Mouse (Mus musculus) heart, embryonic 10.5 days (tissue): ENCODE data around the gene Cul7. TPM values are rescaled to one million over a fixed set of nuclear protein-coding genes. Genes with fewer than 3 reads are reported as not detected.

Experiments used
- DNase-seq: peaks from one replicate; pipeline ENCODE4 v3.0.0-alpha.2; 2017; ENCODE audit warnings: low spot score
- H3K27ac ChIP-seq: fragments of 300-500 bp; sonication (generic); 2 replicates; pipeline ENCODE4 v1.5.1; 2016; ENCODE audit warnings: mild to moderate bottlenecking
- H3K27me3 ChIP-seq: fragments of 300-500 bp; sonication (generic); 2 replicates; pipeline ENCODE4 v1.6.1; 2016; ENCODE audit warnings: mild to moderate bottlenecking; ENCODE audit not compliant: poor library complexity, insufficient read depth, severe bottlenecking
- H3K36me3 ChIP-seq: fragments of 300-500 bp; sonication (generic); 2 replicates; pipeline ENCODE4 v1.6.1; 2016; ENCODE audit warnings: mild to moderate bottlenecking, moderate library complexity
- H3K4me1 ChIP-seq: fragments of 300-500 bp; sonication (generic); 2 replicates; pipeline ENCODE4 v1.6.1; 2016; ENCODE audit warnings: mild to moderate bottlenecking
- H3K4me3 ChIP-seq: fragments of 300-500 bp; sonication (generic); 2 replicates; pipeline ENCODE4 v1.5.1; 2016; ENCODE audit warnings: mild to moderate bottlenecking, moderate library complexity
- H3K9me3 ChIP-seq: fragments of 300-500 bp; sonication (generic); 2 replicates; pipeline ENCODE4 v1.6.1; 2016; ENCODE audit warnings: mild to moderate bottlenecking, moderate library complexity
- WGBS: fragments of 180-500 bp; shearing (Covaris S2); methylation state at CpG from one replicate; pipeline ENCODE4 v1.1.7; 2016; 5-methylcytosine and 5-hydroxymethylcytosine counted together
- polyA plus RNA-seq: library from polyadenylated mRNA; unstranded; fragments of >200 nt; fragmentation: Nextera tagmentation; extraction: Ambion mirVana; gene quantifications from 2 replicates; pipeline ENCODE4 v1.2.1, GENCODE M21; 2016

Cul7 gene
- polyA plus RNA-seq, 1 experiment from 2014 or later = 44.8 TPM

DNA sequence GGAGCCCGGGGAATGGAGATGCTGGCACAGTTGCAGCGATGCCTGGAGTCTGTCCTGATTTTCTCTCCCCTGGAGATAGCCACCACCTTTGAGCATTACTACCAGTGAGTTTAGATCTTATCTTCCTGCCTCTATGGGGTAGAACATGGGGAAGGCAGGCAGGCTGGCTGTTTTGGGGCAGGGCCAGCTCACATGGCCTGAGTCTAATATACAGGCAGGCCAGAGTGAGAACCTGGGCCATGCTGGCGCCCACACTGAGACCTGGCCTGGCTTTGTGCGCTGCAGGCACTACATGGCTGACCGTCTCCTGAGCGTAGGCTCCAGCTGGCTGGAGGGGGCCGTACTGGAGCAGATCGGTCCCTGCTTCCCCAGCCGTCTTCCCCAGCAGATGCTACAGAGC lies 11.2 kb downstream of the Cul7 start:
- H3K4me1 ChIP-seq = peaks cover 2% of the 10 kb centered on the region; the same call in 1 of the 2 replicates
- no peak overlapping the region for H3K27ac ChIP-seq
- no peaks in the 10 kb centered on the region for H3K27me3 ChIP-seq
- H3K4me3 ChIP-seq = no peak overlapping the region
- DNase-seq = no peak
- peaks cover 99% of the 10 kb centered on the region for H3K36me3 ChIP-seq
- WGBS = 90% methylated on average over 9 of the region's 9 CpGs
- H3K9me3 ChIP-seq = no peaks in the 10 kb centered on the region

DNA sequence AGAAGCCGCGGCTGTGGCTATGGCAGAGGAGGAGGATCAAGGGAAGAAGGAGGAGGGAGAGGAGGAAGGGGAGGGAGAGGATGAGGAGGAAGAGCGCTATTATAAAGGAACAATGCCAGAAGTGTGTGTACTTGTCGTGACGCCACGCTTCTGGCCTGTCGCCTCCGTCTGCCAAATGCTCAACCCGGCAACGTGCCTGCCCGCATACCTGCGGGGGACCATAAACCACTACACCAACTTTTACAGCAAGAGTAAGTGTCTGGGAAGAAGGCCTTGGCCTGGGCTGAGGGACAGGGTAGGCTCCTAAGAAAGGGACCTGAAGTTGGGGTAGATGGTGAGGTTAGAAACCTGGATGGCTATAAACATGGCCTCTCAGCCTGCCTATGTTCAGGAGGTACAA lies 11.8 kb downstream of the Cul7 start:
- no peaks in the 10 kb centered on the region for H3K9me3 ChIP-seq
- H3K4me1 ChIP-seq = peaks cover 2% of the 10 kb centered on the region; the same call in 1 of the 2 replicates
- no peaks in the 10 kb centered on the region for H3K27me3 ChIP-seq
- H3K27ac ChIP-seq = no peak overlapping the region
- no peak overlapping the region for H3K4me3 ChIP-seq
- no peak for DNase-seq
- WGBS = 93% methylated on average over 12 of the region's 12 CpGs
- H3K36me3 ChIP-seq = peaks cover 99% of the 10 kb centered on the region

DNA sequence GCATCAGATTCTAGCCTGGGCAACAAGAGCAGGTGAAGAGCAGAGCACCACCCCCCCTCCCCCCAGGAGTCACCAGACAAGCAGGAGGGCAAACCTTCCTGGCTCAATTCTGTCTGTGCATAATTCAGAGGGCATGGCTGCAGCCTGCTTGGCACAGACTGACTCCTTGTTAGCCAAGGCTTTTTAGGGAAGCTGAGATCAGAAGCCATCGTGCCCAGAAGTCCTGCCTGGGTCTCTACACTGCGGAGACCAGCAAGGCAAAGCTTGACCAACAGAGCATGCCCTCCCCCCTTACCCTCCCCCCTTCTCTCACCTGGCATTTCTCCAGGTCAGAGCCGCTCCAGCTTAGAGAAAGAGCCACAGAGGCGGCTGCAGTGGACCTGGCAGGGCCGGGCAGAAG lies 12.6 kb downstream of the Cul7 start:
- 87% methylated on average over 5 of the region's 5 CpGs for WGBS
- Histone ChIP-seq H3K36me3 (peaks cover 97% of the 10 kb centered on the region), H3K27me3 (no peaks in the 10 kb centered on the region), H3K27ac (no peak overlapping the region), H3K4me3 (no peak overlapping the region), H3K4me1 (no peaks in the 10 kb centered on the region), H3K9me3 (no peaks in the 10 kb centered on the region)
- DNase-seq = no peak

DNA sequence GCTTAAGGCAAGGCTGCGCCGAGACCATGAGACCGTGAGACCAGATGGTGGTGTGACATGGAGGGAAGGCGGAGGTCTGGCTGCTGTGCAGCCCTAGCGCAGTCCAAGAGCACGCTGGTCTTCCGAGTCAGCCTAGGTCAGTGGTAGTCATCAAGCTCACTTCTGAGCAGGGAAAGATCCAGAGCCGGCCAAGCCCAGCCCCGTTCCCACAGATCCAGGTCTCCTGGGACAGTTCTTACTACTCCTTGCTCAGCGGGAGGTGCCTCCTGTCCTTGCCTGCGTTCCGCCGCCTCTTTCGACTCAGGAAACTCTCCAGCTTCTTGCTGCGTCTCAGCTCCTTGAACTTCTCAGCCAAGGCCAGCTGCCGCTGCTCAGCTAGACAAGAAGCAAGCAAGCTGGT lies 17.6 kb downstream of the Cul7 start:
- Histone ChIP-seq H3K27ac (no peak overlapping the region), H3K4me1 (peaks cover under 1% of the 10 kb centered on the region; the same call in 1 of the 2 replicates), H3K9me3 (no peaks in the 10 kb centered on the region), H3K4me3 (no peak overlapping the region), H3K27me3 (no peaks in the 10 kb centered on the region), H3K36me3 (peaks cover 89% of the 10 kb centered on the region)
- no peak for DNase-seq
- WGBS = 89% methylated on average over 16 of the region's 16 CpGs

DNA sequence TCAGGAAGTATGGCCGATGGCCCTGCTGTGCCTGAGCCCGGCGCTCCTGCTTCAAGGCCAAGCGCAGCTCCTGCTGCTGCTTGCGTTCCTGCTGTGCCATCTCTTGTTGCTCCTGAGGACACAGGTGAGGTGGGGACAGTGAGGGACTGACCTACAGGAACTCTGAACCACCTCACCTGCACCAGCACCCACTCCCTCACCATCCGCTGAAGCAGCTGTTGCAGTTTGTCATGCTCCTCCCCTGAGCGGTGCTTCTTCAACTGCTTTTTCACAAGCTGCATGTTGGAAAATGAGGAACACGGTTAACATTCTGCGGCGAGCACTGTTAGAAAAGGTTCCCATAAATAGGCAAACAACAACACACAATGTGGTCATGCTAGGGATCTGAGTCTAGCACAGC lies 19.8 kb downstream of the Cul7 start:
- H3K27ac ChIP-seq = no peak overlapping the region
- H3K4me3 ChIP-seq = no peak overlapping the region
- DNase-seq = no peak
- no peaks in the 10 kb centered on the region for H3K9me3 ChIP-seq
- WGBS = 97% methylated on average over 10 of the region's 10 CpGs
- H3K36me3 ChIP-seq = peaks cover 74% of the 10 kb centered on the region
- no peaks in the 10 kb centered on the region for H3K27me3 ChIP-seq
- H3K4me1 ChIP-seq = peaks cover 16% of the 10 kb centered on the region

DNA sequence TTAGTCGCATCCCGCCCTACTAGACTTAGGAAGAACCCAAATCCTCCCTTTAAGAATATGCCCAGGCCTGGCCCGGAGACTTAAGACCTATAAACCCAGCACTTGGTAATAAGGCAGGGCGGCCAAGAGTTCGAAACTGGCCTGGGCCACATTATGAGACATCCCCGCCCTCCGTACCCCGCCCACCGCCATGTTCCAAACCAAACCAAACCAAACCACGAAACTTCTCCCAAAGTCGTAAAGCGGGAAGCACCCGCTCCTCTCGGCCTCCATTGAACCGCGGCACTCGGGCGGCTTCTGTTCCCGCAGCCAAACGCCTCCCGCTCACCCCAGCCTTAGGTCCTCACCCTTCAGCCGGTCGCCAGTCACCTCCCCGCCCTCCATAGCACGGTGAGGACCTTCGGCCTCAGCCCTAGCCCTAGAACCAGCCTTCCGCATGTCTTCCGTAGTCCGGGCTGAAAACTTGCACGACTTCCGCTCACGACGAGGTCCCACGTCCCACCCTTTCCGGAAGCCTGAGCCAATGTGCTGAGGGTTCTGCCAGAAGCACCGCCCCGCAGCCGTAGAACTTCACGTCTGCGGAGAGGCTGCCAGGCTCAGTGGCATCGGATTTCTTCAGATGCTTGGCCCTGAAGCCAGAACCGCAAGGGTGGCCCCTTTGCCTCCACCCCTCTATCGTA lies 23.9 kb downstream of the Cul7 start, which contains the start of gene Rrp36:
Gene Rrp36 (minus strand): TSS at position 503 of the 680 bp plus-strand sequence.
- under 1% methylated on average over 43 of the region's 43 CpGs for WGBS
- peak within 1 kb of the TSS; percentile 85 for H3K27ac ChIP-seq

DNA sequence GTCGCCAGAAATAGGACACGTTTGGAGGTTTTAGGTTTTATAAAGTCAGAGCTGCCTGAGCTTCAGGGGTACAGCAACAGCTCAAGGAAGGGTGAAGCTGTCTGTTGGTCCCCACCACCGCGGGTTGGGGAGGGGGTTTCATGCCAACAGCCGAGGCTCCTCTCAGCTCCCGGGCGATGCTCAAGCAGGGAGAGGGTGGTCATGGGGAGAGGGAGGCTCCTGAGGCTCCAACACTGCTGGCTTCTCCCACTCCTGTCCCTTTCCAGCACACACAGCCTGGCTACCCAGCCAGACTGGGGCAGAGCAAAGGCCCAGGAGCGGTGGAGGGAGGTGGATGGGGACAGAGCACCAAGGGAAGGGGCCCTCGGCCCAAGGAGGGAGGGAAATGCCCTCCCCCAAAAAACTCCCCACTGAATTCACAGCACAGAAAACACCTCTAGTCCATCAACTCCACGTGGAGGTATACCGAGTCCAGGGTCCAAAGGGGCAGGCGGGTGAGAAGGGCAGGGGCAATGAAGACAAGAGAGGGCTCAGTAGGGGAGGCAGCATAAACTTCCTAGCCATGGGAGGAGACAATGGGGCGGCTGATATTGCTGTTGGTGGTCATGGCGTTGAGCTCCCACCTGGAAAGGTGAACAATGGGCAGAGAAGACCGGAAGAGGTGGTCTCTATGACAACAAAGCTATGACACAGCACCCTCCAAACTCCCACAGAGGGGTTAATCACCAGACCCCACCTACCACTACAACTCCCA lies 24.6 kb downstream of the Cul7 start:
- Histone ChIP-seq H3K4me1 (peaks cover 39% of the 10 kb centered on the region), H3K27ac (peak overlapping the region; percentile 85), H3K27me3 (no peaks in the 10 kb centered on the region), H3K4me3 (peak overlapping the region; percentile 79), H3K9me3 (no peaks in the 10 kb centered on the region), H3K36me3 (peaks cover 70% of the 10 kb centered on the region)
- DNase-seq = no peak
- 22% methylated on average over 15 of the region's 15 CpGs for WGBS

More for the DNA sequence above, 23.9 kb downstream of the Cul7 start, which contains the start of gene Rrp36:
- H3K4me3 ChIP-seq = peak within 1 kb of the TSS; percentile 79
- H3K36me3 ChIP-seq = peaks cover 75% of the 10 kb centered on the region
- H3K4me1 ChIP-seq = peaks cover 32% of the 10 kb centered on the region
- H3K9me3 ChIP-seq = no peaks in the 10 kb centered on the region
- DNase-seq = peak; percentile 97
- no peaks in the 10 kb centered on the region for H3K27me3 ChIP-seq

DNA sequence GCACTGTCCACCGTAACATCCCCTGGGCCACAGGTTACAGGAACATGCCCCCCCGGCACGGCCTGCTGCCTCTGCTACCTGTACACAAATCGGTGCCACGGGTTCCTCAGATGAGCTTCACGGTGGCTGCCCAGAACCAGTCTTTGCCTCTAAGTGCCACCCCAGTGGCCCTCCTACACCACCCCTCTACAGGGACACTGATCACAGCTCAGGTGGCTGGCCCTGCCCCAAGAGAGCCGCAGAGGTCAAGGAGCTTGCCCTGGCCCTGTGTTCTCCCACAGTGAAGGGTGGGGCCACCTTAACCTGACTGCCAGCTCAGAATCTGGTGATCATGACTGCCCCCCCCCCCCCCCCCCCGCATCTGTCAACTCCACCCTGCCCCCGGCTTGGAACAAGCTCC lies 28.3 kb downstream of the Cul7 start, which contains the start of gene Mea1:
Gene Mea1 (plus strand): TSS at position 378 of the 400 bp plus-strand sequence.
- 78% methylated on average over 8 of the region's 9 CpGs for WGBS
- DNase-seq = no peak
- H3K27ac ChIP-seq = peak within 1 kb of the TSS; percentile 87

DNA sequence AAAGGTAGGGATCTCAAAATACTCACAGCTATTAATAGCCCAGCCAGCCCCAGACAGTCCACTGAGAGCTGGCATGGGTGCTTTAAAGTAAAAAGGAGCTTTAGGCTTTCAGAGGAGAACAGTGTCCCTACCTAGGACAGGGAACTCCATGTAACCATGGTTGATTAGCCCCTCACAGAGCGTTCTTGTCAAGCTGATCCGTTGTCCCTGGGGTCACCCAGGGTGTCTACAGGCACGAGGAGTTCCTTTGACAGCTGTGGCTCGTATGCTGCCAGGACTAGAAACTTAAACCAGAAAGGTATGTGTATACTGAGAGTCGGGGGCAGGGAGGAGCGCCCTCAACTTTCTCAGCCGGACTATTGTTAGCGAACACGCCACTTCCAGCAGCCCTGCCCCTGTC lies 28.8 kb downstream of the Cul7 start:
- Histone ChIP-seq H3K4me1 (peaks cover 41% of the 10 kb centered on the region), H3K36me3 (peaks cover 60% of the 10 kb centered on the region), H3K27ac (peak overlapping the region; percentile 87), H3K4me3 (peak overlapping the region; percentile 78), H3K9me3 (no peaks in the 10 kb centered on the region), H3K27me3 (no peaks in the 10 kb centered on the region)
- 21% methylated on average over 9 of the region's 9 CpGs for WGBS
- peak; percentile 74 for DNase-seq

More for the DNA sequence above, 28.3 kb downstream of the Cul7 start, which contains the start of gene Mea1:
- H3K27me3 ChIP-seq = no peaks in the 10 kb centered on the region
- H3K9me3 ChIP-seq = no peaks in the 10 kb centered on the region
- peaks cover 55% of the 10 kb centered on the region for H3K36me3 ChIP-seq
- H3K4me3 ChIP-seq = peak within 1 kb of the TSS; percentile 78
- peaks cover 40% of the 10 kb centered on the region for H3K4me1 ChIP-seq

DNA sequence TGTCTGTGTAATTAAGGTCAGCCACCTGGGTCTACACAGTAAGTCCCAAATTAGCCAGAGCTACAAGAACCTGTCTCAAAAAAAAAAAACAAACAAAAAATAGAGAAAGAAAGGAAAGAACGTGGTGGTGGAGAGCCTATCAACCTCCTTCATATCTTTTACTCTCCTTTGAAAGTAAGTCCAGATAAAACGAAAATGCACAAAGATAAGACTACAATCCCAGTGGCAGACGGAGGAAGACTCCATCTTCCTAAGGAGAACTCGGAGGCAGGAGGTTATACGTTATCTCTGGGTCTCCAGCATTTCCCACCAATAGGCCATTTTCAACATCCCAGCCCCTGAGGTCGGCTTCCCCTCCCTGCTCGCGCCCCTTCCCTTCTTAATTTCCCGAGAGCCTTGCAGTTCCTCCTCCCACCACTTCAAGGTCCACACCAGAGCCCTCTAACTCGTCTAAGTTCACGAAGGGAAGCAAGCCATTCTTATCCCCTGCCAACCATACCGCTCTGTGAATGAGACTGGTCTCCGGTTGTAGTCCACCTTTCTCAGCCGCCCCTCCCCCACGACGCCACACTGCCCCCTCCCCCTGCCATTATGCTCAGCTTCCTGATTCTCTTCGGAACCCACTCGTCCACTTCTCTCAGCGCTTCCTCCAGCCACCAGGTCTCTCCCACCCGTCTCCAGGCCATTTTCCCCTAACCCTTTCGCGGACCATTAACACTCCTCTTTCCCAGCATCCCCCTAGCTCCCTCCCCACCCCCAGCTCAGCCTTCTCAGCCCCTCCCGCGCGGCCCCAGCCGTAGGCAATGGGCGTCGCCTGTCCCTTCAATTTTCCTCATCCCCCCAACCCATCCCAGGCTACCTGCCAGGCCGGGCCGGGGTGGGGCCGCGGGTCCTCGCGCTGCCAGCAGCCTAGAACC lies 30.0 kb downstream of the Cul7 start:
- Histone ChIP-seq H3K9me3 (no peaks in the 10 kb centered on the region), H3K27me3 (no peaks in the 10 kb centered on the region), H3K27ac (peak overlapping the region; percentile 87), H3K36me3 (peaks cover 65% of the 10 kb centered on the region), H3K4me1 (peaks cover 37% of the 10 kb centered on the region), H3K4me3 (peak overlapping the region; percentile 78)
- no peak for DNase-seq
- 1% methylated on average over 34 of the region's 34 CpGs for WGBS

DNA sequence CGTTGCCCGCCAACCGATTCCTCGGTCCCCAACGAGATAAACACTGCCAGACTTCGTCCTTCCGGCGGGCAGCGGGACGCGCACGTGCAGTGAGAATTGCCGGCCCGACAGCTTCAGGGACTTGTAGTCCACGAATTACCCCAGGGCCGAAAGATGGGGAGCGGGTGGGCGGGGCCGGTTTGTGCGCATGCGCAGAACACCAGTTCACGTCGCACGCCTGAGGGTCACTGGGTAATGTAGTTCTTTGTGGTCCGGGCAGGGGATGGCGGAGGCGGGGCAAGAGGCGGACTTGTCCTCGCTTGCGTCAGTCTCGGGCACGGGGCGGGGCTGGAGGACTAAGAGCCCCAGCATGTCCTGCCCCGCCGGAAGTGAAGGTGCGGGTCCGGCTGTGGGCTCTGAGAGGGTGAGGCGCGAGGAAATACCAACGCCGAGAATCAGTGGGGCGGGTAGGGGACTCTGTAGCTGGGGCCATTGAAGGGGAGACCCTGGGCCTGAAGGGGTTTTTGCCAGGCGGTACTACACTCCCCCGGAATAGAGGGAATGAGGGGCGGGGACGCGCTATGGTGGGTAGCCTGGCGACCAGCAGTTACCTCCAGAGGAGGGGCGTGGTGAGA lies 30.7 kb downstream of the Cul7 start, which contains the start of gene Klhdc3:
Gene Klhdc3 (minus strand): TSS at position 155 of the 614 bp plus-strand sequence.
- H3K27me3 ChIP-seq = no peaks in the 10 kb centered on the region
- H3K36me3 ChIP-seq = peaks cover 65% of the 10 kb centered on the region
- H3K4me1 ChIP-seq = peaks cover 37% of the 10 kb centered on the region
- H3K27ac ChIP-seq = peak within 1 kb of the TSS; percentile 87
- no peaks in the 10 kb centered on the region for H3K9me3 ChIP-seq
- peak; percentile 100 for DNase-seq
- WGBS = under 1% methylated on average over 49 of the region's 49 CpGs
- peak within 1 kb of the TSS; percentile 78 for H3K4me3 ChIP-seq
